Mouse (Mus musculus) liver, adult 2 months (tissue): ENCODE data around the gene Troap.

ENCODE experiments used
- CTCF ChIP-seq: fragments of 200-500 bp; IDR thresholded peaks from 2 replicates; pipeline ENCODE4 v1.5.1; 2011; ENCODE audit warnings: low read depth, low read length, control low read depth
- POLR2A ChIP-seq: fragments of 200-500 bp; IDR thresholded peaks from 2 replicates; pipeline ENCODE4 v1.6.1; 2011; ENCODE audit warnings: low read length, control low read depth; ENCODE audit not compliant: insufficient read depth; ENCODE audit errors: extremely low read depth

DNA sequence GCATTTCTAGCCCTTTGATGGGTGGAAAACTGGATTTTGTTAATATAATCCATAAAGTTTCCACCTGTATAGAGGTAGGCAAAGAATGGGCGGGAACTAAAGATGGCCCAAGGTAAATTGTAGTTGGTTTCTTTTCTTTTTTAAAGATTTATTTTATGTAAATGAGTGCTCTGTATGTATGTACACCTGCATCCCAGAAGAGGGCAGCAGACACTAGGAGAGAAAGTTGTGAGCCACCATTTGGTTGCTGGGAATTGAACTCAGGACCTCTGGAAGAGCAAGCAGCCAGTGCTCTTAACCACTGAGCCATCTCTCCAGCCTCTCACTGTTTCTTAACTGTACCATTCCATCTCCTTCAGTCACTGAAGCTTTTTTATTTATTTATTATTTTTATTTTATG, 2.4 kb upstream of the Troap start:
- TF ChIP-seq CTCF, result no peak
- TF ChIP-seq POLR2A, result no peak
